Mouse (Mus musculus) lung, embryonic 14.5 days (tissue): ENCODE data around the gene Rnf169. TPM values are rescaled to one million over a fixed set of nuclear protein-coding genes. Genes with fewer than 3 reads are reported as not detected.
"Not testable (repeated sequence)": the region's sequence is repeated elsewhere in the genome, so short reads cannot be mapped to it uniquely, and the experiment has no call there.

Experiments
- ATAC-seq: fragments of 200-750 bp; cut with Nextera tagmentation; 2 replicates; pipeline ENCODE4 v1.8.0; 2017; ENCODE audit warnings: mild to moderate bottlenecking, moderate TSS enrichment, moderate library complexity; ENCODE audit not compliant: insufficient read depth
- DNase-seq: peaks from one replicate; pipeline ENCODE4 v3.0.0-alpha.2; 2015
- H3K27ac ChIP-seq: fragments of 300-500 bp; sonication (generic); 2 replicates; pipeline ENCODE4 v1.5.1; 2014; ENCODE audit warnings: low read depth, mild to moderate bottlenecking, moderate library complexity
- H3K27me3 ChIP-seq: fragments of 300-500 bp; sonication (generic); 2 replicates; pipeline ENCODE4 v1.6.1; 2014; ENCODE audit warnings: low read length, control low read depth; ENCODE audit not compliant: insufficient read depth
- H3K36me3 ChIP-seq: fragments of 300-500 bp; sonication (generic); 2 replicates; pipeline ENCODE4 v1.6.1; 2014; ENCODE audit warnings: control low read depth; ENCODE audit not compliant: insufficient read depth
- H3K4me1 ChIP-seq: fragments of 300-500 bp; sonication (generic); 2 replicates; pipeline ENCODE4 v1.6.1; 2014; ENCODE audit warnings: antibody characterized with exemption, control low read depth; ENCODE audit not compliant: insufficient read depth
- H3K4me2 ChIP-seq: fragments of 300-500 bp; sonication (generic); 2 replicates; pipeline ENCODE4 v1.6.1; 2014; ENCODE audit warnings: mild to moderate bottlenecking
- H3K4me3 ChIP-seq: fragments of 300-500 bp; sonication (generic); 2 replicates; pipeline ENCODE4 v1.5.1; 2014; ENCODE audit warnings: low read depth, low read length
- H3K9ac ChIP-seq: fragments of 300-500 bp; sonication (generic); 2 replicates; pipeline ENCODE4 v1.6.1; 2014
- H3K9me3 ChIP-seq: fragments of 300-500 bp; sonication (generic); 2 replicates; pipeline ENCODE4 v1.6.1; 2016; ENCODE audit warnings: low read depth, low read length, control low read depth
- CTCF ChIP-seq: IDR thresholded peaks from 2 replicates; pipeline ENCODE4 v1.5.1; 2016; ENCODE audit warnings: antibody characterized with exemption, low read depth
- WGBS: fragments of 180-500 bp; shearing (Covaris S2); extraction: QIAGEN DNeasy Blood & Tissue Kit; methylation state at CpG from one replicate; pipeline ENCODE4 v1.1.7; 2014; 5-methylcytosine and 5-hydroxymethylcytosine counted together
- polyA plus RNA-seq: library from polyadenylated mRNA; unstranded; fragments of >200 nt; fragmentation: Nextera tagmentation; extraction: Ambion mirVana; gene quantifications from 2 replicates; pipeline ENCODE4 v1.2.1, GENCODE M21; 2014

Gene Rnf169
- polyA plus RNA-seq, 1 experiment from 2014 or later: 7.8 TPM

GRCm38 (mm10) chr7:99966011-99966721 lies 14.1 kb downstream of the Rnf169 start:
- peak overlapping the region; percentile 39; the same call in 1 of the 2 replicates for H3K27ac ChIP-seq
- TF ChIP-seq CTCF: no peak
- DNase-seq (peak; percentile 14), ATAC-seq (no peak)
- H3K36me3 ChIP-seq: no peaks in the 10 kb centered on the region
- no peak overlapping the region for H3K4me3 ChIP-seq
- H3K27me3 ChIP-seq: no peaks in the 10 kb centered on the region
- no peaks in the 10 kb centered on the region for H3K9me3 ChIP-seq
- peaks cover 13% of the 10 kb centered on the region for H3K4me1 ChIP-seq
- no peak overlapping the region for H3K9ac ChIP-seq
- 55% methylated on average over 9 of the region's 9 CpGs for WGBS
- no peak overlapping the region for H3K4me2 ChIP-seq

GRCm38 (mm10) chr7:99965020-99965841 lies 15.0 kb downstream of the Rnf169 start:
- Histone ChIP-seq H3K4me1 (peaks cover 13% of the 10 kb centered on the region), H3K27me3 (no peaks in the 10 kb centered on the region), H3K4me2 (no peak overlapping the region), H3K36me3 (no peaks in the 10 kb centered on the region), H3K9me3 (no peaks in the 10 kb centered on the region), H3K4me3 (no peak overlapping the region), H3K27ac (peak overlapping the region; percentile 39; the same call in 1 of the 2 replicates), H3K9ac (peak overlapping the region; percentile 2; the same call in 1 of the 2 replicates)
- 17% methylated on average over 9 of the region's 9 CpGs for WGBS
- ATAC-seq (no peak; the same call in 1 of the 2 replicates), DNase-seq (peak; percentile 61)
- TF ChIP-seq CTCF: no peak

GRCm38 (mm10) chr7:99963237-99963860 lies 16.9 kb downstream of the Rnf169 start:
- Histone ChIP-seq H3K36me3 (no peaks in the 10 kb centered on the region), H3K4me2 (no peak overlapping the region), H3K27me3 (no peaks in the 10 kb centered on the region), H3K9ac (no peak overlapping the region), H3K4me1 (peaks cover 13% of the 10 kb centered on the region), H3K9me3 (no peaks in the 10 kb centered on the region), H3K4me3 (no peak overlapping the region), H3K27ac (no peak overlapping the region)
- WGBS: 72% methylated on average over 3 of the region's 3 CpGs
- ATAC-seq (no peak), DNase-seq (no peak)
- TF ChIP-seq CTCF: no peak

GRCm38 (mm10) chr7:99962536-99963236 lies 17.6 kb downstream of the Rnf169 start:
- H3K9me3 ChIP-seq: no peaks in the 10 kb centered on the region
- no peaks in the 10 kb centered on the region for H3K27me3 ChIP-seq
- no peak overlapping the region for H3K4me2 ChIP-seq
- 0 out of 2 replicates have a peak overlapping the region, but pooled peaks have one; percentile 34 for H3K27ac ChIP-seq
- DNase-seq (no peak), ATAC-seq (no peak)
- H3K9ac ChIP-seq: no peak overlapping the region
- no peaks in the 10 kb centered on the region for H3K36me3 ChIP-seq
- H3K4me3 ChIP-seq: no peak overlapping the region
- TF ChIP-seq CTCF: no peak
- whole genome bisulfite sequencing: 53% methylated on average over 8 of the region's 8 CpGs
- peaks cover 13% of the 10 kb centered on the region for H3K4me1 ChIP-seq

- TF ChIP-seq CTCF: no peak
- Histone ChIP-seq H3K4me3 (no peak overlapping the region), H3K9me3 (no peaks in the 10 kb centered on the region), H3K27ac (no peak overlapping the region), H3K36me3 (no peaks in the 10 kb centered on the region), H3K4me1 (peaks cover 11% of the 10 kb centered on the region), H3K4me2 (no peak overlapping the region), H3K9ac (no peak overlapping the region), H3K27me3 (no peaks in the 10 kb centered on the region)
- ATAC-seq (no peak), DNase-seq (no peak)
- 79% methylated on average over 2 of the region's 2 CpGs for WGBS
These were observed 18.7 kb downstream of the Rnf169 start for GRCm38 (mm10) chr7:99961518-99961917.

- not testable (repeated sequence) for H3K4me2 ChIP-seq, H3K27ac ChIP-seq, DNase-seq, H3K9me3 ChIP-seq, H3K4me1 ChIP-seq, ATAC-seq, H3K36me3 ChIP-seq, H3K9ac ChIP-seq, H3K4me3 ChIP-seq, H3K27me3 ChIP-seq
- 62% methylated on average over 2 of the region's 2 CpGs for WGBS
These were observed 19.7 kb downstream of the Rnf169 start for GRCm38 (mm10) chr7:99960571-99960970.
